Mouse (Mus musculus): ENCODE results near the gene Hesx1. TPM values are rescaled to one million over a fixed set of nuclear protein-coding genes. Genes with fewer than 3 reads are reported as not detected.

The Hesx1 gene
- total and polyA plus RNA-seq, 2 experiments from 2014 or later, result not detected

- ATAC-seq (ENCODE audit: insufficient read depth, low read depth), result no peak
- no peak overlapping the region for H3K4me3 ChIP-seq (ENCODE audit: low read depth, low read length)
- no peaks in the 10 kb centered on the region for H3K36me3 ChIP-seq (replicated peaks; ENCODE audit: control insufficient read depth, insufficient read depth, low read length)
- H3K9ac ChIP-seq (replicated peaks; ENCODE audit: low read depth, low read length), result no peak overlapping the region
- no peaks in the 10 kb centered on the region for H3K9me3 ChIP-seq (replicated peaks; ENCODE audit: control insufficient read depth, low read length)
- H3K27me3 ChIP-seq (ENCODE audit: control insufficient read depth, insufficient read depth, low read length), result no peaks in the 10 kb centered on the region
- no peak overlapping the region for H3K4me2 ChIP-seq (ENCODE audit: low read depth, low read length)
- H3K4me1 ChIP-seq (ENCODE audit: control insufficient read depth, insufficient read depth), result peaks cover 17% of the 10 kb centered on the region
- no peak for DNase-seq (ENCODE audit: low spot score)
- WGBS, result 70% methylated on average over 8 of the region's 8 CpGs
- no peak overlapping the region for H3K27ac ChIP-seq (ENCODE audit: low read depth)
- TF ChIP-seq EP300 (IDR thresholded peaks at IDR 0.05; ENCODE audit: low read depth) (no peak), CTCF (IDR thresholded peaks at IDR 0.05; ENCODE audit: low read depth) (no peak)
Measured at GRCm38 (mm10) chr14:27048231-27048956, 54.2 kb downstream of the Hesx1 start.

DNA sequence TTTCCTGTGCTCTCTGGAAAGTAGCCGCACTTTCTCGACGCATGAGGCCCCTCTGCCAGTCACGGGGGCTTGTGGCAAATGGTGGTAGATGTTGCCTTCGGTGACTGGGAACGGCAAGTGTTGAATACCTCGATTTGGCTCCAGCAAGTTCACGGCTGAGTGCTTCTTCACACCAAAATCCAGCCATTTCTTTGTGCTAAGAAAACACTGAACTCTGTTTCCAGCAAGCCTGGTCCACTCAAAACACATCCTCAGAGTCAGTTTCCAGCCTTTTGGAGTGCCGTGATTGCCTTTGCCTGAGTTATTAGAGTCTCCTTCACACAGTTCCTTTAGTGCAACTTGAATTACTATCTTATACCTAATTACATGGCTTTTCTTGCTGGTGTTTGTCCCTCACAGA is 55.8 kb downstream of the Hesx1 start:
- Histone ChIP-seq H3K4me3 (ENCODE audit: low read depth, low read length) (no peak overlapping the region), H3K4me1 (ENCODE audit: control insufficient read depth, insufficient read depth) (peaks cover 7% of the 10 kb centered on the region), H3K9ac (replicated peaks; ENCODE audit: low read depth, low read length) (no peak overlapping the region), H3K27me3 (ENCODE audit: control insufficient read depth, insufficient read depth, low read length) (no peaks in the 10 kb centered on the region), H3K27ac (ENCODE audit: low read depth) (no peak overlapping the region), H3K4me2 (ENCODE audit: low read depth, low read length) (no peak overlapping the region), H3K9me3 (replicated peaks; ENCODE audit: control insufficient read depth, low read length) (no peaks in the 10 kb centered on the region), H3K36me3 (replicated peaks; ENCODE audit: control insufficient read depth, insufficient read depth, low read length) (no peaks in the 10 kb centered on the region)
- ATAC-seq (ENCODE audit: insufficient read depth, low read depth) (no peak), DNase-seq (ENCODE audit: low spot score) (no peak)
- TF ChIP-seq EP300 (IDR thresholded peaks at IDR 0.05; ENCODE audit: low read depth), result no peak
- TF ChIP-seq CTCF (IDR thresholded peaks at IDR 0.05; ENCODE audit: low read depth), result no peak
- 63% methylated on average over 9 of the region's 9 CpGs for WGBS

DNA sequence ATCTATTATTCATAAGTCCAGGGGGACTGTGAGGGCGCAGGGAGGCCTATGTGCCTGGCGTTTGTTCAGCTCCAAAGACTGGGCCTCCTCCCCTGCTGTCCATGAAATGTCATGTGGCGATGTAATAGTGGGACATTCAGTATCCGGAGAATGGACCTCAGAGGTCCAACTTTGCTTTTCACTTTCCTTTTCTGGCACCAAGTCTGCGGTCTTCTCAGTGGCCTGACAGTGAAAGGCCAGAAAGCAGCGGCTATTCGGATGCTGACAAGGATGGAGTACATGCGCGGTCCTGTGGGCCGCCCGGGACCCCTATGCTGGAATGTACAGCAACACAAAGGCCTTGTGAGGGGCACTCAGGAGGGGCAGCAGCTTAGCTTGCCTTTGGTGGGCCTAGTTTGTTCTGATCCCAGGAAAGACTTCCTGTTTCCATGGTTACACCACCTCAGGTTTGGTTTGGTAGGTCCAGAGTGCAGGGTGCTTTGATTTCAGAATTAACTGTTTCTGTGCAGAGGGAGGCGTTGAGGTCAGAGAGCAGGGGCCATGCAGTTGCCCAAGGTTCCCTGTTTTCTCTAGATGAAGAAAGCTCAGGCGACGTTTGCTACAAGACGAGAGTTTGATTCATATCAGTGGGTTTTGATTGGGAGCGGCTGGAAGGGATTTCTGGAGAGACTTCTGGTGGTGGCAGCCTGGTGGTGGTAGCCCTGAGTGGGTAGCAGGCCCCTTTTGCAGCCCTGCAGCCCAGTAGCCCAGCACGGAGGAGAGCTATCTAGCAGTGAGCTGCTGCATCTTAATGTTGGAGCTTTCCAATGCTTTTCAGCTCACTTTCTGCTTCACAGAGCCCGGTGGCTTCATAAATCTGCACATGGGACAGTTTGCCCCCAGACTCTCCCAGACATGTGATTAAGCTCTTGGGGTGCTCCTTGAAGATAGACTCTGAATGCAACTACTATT is 56.6 kb downstream of the Hesx1 start:
- H3K4me2 ChIP-seq (ENCODE audit: low read depth, low read length), result no peak overlapping the region
- 82% methylated on average over 18 of the region's 18 CpGs for WGBS
- TF ChIP-seq EP300 (IDR thresholded peaks at IDR 0.05; ENCODE audit: low read depth), result no peak
- no peak for TF ChIP-seq CTCF (IDR thresholded peaks at IDR 0.05; ENCODE audit: low read depth)

DNA sequence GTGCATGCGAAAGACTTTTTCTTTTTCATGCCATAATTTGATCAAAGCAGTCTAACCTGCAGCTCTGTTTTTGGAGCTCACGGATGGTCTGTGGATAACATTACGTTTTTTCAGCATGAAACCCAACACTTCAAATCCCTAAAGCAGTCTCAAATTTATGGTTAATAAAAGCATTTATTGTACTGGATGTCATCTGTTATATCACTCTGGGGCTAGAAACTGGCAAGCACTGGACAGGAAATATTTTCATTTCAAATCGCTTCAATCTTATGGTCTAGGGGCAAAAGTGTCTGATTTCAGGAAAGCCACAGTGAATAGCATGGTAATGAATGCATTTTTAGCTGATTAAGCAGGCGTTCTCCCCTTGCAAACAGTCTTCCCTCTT is 57.3 kb downstream of the Hesx1 start:
- no peak for TF ChIP-seq EP300 (IDR thresholded peaks at IDR 0.05; ENCODE audit: low read depth)
- no peak for TF ChIP-seq CTCF (IDR thresholded peaks at IDR 0.05; ENCODE audit: low read depth)
- H3K27me3 ChIP-seq (ENCODE audit: control insufficient read depth, insufficient read depth, low read length), result no peaks in the 10 kb centered on the region
- H3K4me3 ChIP-seq (ENCODE audit: low read depth, low read length), result no peak overlapping the region
- no peak overlapping the region for H3K27ac ChIP-seq (ENCODE audit: low read depth)
- H3K9me3 ChIP-seq (replicated peaks; ENCODE audit: control insufficient read depth, low read length), result no peaks in the 10 kb centered on the region
- no peak for DNase-seq (ENCODE audit: low spot score)
- 74% methylated on average over 5 of the region's 5 CpGs for WGBS
- no peak for ATAC-seq (ENCODE audit: insufficient read depth, low read depth)
- H3K9ac ChIP-seq (replicated peaks; ENCODE audit: low read depth, low read length), result no peak overlapping the region
- H3K4me2 ChIP-seq (ENCODE audit: low read depth, low read length), result no peak overlapping the region
- no peaks in the 10 kb centered on the region for H3K4me1 ChIP-seq (ENCODE audit: control insufficient read depth, insufficient read depth)
- no peaks in the 10 kb centered on the region for H3K36me3 ChIP-seq (replicated peaks; ENCODE audit: control insufficient read depth, insufficient read depth, low read length)

More for the DNA sequence above, 56.6 kb downstream of the Hesx1 start:
- ATAC-seq (ENCODE audit: insufficient read depth, low read depth), result no peak
- Histone ChIP-seq H3K27ac (ENCODE audit: low read depth) (no peak overlapping the region), H3K4me1 (ENCODE audit: control insufficient read depth, insufficient read depth) (no peaks in the 10 kb centered on the region), H3K9ac (replicated peaks; ENCODE audit: low read depth, low read length) (no peak overlapping the region), H3K9me3 (replicated peaks; ENCODE audit: control insufficient read depth, low read length) (no peaks in the 10 kb centered on the region), H3K36me3 (replicated peaks; ENCODE audit: control insufficient read depth, insufficient read depth, low read length) (no peaks in the 10 kb centered on the region), H3K27me3 (ENCODE audit: control insufficient read depth, insufficient read depth, low read length) (no peaks in the 10 kb centered on the region), H3K4me3 (ENCODE audit: low read depth, low read length) (no peak overlapping the region)
- DNase-seq (ENCODE audit: low spot score), result no peak

Other genes with a start within 250 kb of the Hesx1 start
- gene Asb14, start 99.9 kb upstream of the Hesx1 start, total RNA-seq (2014; rRNA removed; ENCODE audit: low replicate concordance), result 6.3 and 7.9 TPM in 2 replicates
- gene Asb14, start 99.9 kb upstream of the Hesx1 start, polyA plus RNA-seq (2015; fragmentation: Nextera tagmentation; extraction: Ambion mirVana), result 8.9 and 10.9 TPM in 2 replicates
- gene Appl1, start 23.2 kb upstream of the Hesx1 start, total RNA-seq (2014; rRNA removed; ENCODE audit: low replicate concordance), result 14.9 and 21.1 TPM in 2 replicates
- gene Appl1, start 23.2 kb upstream of the Hesx1 start, polyA plus RNA-seq (2015; fragmentation: Nextera tagmentation; extraction: Ambion mirVana), result 26.2 and 26.8 TPM in 2 replicates
- gene Il17rd, start 44.5 kb downstream of the Hesx1 start, total RNA-seq (2014; rRNA removed; ENCODE audit: low replicate concordance), result 3.5 and 4.2 TPM in 2 replicates
- gene Il17rd, start 44.5 kb downstream of the Hesx1 start, polyA plus RNA-seq (2015; fragmentation: Nextera tagmentation; extraction: Ambion mirVana), result 0.63 and 0.86 TPM in 2 replicates
- 21.4 and 24.1 TPM in 2 replicates for gene Arhgef3, start 120.5 kb downstream of the Hesx1 start, total RNA-seq (2014; rRNA removed; ENCODE audit: low replicate concordance)
- 15.2 and 17.9 TPM in 2 replicates for gene Arhgef3, start 120.5 kb downstream of the Hesx1 start, polyA plus RNA-seq (2015; fragmentation: Nextera tagmentation; extraction: Ambion mirVana)

Data from heart, postnatal 0 days (tissue).